Mouse (Mus musculus): ENCODE measurements around the gene Sertad2.

GRCm38 (mm10) chr11:20565057-20565456 is 22.0 kb downstream of the Sertad2 start:
- TF ChIP-seq CTCF (IDR thresholded peaks at IDR 0.05; ENCODE audit: low read depth, low read length) (no peak), GATA1 (IDR thresholded peaks at IDR 0.05; ENCODE audit: borderline replicate concordance, low read length) (no peak), POLR2AphosphoS5 (IDR thresholded peaks at IDR 0.05; ENCODE audit: insufficient replicate concordance, low read depth, low read length) (no peak)
